Mouse (Mus musculus) common myeloid progenitor, adult 5-6 weeks (primary cell): ENCODE results near the gene Mettl24. TPM values are rescaled to one million over a fixed set of nuclear protein-coding genes. Genes with fewer than 3 reads are reported as not detected.
"Not testable (repeated sequence)": the region's sequence is repeated elsewhere in the genome, so short reads cannot be mapped to it uniquely, and the experiment has no call there.

Source experiments
- ATAC-seq: replicated peaks from 2 replicates; pipeline ENCODE4 v1.8.0; 2016; ENCODE audit warnings: low read depth, mild to moderate bottlenecking, moderate TSS enrichment, inconsistent platforms; ENCODE audit not compliant: poor library complexity, severe bottlenecking
- total RNA-seq: library from RNA; stranded (forward); fragments of 200-1000, 187-1606 nt; gene quantifications from 2 replicates; pipeline ENCODE4 v1.2.3, GENCODE M21; 2017

Mettl24 gene
- total RNA-seq, 1 experiment from 2014 or later: not detected

DNA sequence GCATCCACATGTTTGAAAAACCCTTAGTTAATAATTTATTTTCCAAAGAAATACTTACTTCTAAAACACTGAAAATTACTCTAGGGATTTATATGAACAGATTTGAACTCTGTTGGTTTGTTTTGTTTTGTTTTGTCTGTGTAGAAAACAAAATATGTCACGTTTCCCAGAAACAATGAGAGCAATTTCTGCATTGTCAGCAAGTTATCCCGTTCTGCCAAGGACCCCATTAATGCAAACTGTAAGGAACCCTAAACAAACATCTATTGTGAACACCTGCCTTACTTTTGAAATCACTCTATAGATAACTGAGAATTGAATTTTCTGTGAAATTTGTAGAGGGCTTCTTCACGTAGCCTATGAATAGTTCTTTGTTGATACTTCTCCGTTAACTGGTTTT lies 95.4 kb downstream of the Mettl24 start:
- no peak for ATAC-seq

DNA sequence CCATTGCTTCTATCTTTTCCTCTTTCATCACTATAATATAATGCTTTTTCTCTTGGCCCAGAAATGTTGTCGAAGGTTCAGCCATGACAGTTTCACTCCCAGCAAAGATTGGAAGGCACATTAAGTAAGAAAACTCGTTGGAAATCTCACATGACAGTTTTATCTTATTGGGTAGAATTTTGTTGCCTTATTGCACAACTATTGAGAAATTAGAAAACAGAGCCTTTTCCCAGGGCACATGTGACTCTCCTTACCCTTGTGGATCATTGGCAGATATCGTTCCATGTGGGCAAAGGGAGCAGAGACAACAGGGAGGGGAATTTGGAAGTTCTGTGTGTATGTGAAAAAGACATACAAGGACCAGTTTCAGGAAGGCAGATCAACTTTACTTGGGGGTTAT lies 107.3 kb downstream of the Mettl24 start:
- ATAC-seq: no peak

DNA sequence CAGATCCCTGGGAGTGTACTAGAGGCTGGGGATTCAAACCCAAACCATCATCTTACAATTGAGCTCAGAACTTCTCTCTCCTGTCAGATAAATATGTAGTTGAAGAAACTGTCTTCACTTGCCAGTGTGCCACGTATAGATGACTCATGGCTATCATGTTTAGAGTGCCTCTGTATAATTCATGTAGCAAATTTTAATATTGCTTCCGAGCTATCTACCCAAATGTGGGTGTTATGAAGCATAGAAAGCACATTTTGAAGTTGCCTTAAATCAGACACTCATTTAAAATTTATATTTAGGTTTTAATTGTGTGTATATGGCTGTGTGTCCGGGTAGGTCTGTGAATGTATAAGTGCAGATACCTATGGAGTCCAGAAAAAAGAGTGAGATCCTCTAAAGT lies 109.0 kb downstream of the Mettl24 start:
- no peak for ATAC-seq

DNA sequence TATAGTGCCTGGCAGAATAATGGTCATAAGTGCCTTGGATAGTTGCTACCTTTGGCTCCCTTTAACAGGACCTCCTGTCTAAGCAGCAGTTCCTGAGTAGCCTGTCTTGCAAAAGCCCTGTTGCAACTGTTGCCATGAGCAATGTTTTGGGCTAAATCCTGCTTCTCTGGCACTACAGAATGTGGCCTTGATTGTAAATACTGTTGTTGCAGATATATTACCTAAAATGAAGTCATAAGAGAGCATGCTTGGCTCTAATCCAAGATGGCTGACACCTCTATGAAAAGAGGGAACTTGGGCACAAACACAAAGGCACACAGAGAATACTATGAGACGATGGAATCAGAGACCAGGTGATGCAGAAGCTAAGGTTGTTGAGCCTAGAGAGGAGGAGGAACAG lies 122.1 kb downstream of the Mettl24 start:
- ATAC-seq: no peak

DNA sequence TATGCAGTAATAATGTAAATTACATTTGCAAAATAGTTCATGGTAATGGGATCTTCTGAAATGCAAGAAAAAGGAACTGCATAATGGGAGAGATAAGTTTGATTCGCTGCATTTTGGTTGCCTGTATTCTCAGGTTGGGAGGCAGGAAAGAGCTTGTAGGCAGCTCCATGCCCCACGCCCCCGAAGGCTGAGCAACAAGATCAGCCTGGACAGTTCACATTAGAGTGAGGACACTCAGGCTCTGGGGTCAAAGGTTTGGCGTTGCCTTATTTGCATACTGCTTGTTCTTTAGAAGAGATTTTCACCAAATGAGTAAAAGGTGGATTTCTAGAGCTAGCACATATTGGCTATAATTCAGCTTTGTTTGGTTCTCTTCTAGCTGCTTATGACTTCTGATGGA lies 123.1 kb downstream of the Mettl24 start:
- ATAC-seq: no peak

DNA sequence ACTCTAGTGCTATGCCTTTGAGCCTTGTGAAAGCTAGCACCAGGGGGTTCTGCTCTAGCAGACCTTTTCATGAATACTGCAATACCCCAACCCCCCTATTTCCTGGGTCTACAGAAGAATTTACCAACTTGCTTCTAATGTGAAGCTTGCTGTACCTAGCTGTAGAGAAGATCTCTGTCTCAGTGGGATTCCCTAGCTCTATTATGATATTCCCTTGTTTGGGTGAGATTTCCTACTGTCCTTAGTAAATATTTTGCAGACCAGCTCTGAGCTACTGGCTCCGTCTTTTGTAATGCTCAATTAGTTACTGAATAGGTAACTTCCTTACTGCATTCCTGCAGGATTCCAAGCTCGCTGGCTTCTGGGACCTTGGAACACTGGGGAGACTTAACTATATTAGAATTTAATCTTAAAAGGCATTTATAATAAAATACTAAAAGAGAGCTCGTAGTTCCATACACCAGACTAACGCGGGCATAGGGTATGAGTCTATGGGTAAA lies 126.4 kb downstream of the Mettl24 start:
- ATAC-seq: not testable (repeated sequence)

DNA sequence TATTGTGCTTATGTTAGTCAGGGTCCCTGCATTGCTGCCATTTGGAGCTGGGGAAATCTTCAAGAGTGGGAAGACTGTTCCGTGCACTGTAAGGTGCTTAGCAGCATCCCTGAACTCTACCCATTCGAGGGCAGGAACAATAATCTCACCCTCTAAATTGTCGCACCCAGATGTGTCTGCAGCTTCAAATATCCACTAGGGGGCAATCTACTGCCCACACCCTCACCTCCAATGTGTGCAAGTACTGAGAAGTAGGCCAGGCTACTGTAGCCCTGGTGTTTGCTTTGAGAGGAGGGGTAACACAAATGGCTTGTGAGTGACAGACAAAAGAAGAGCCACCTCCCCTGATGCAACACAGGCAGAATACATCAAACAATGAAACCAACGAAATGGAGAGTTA lies 130.5 kb downstream of the Mettl24 start:
- ATAC-seq: 0 out of 2 replicates have a peak, but pooled peaks have one; percentile 45

DNA sequence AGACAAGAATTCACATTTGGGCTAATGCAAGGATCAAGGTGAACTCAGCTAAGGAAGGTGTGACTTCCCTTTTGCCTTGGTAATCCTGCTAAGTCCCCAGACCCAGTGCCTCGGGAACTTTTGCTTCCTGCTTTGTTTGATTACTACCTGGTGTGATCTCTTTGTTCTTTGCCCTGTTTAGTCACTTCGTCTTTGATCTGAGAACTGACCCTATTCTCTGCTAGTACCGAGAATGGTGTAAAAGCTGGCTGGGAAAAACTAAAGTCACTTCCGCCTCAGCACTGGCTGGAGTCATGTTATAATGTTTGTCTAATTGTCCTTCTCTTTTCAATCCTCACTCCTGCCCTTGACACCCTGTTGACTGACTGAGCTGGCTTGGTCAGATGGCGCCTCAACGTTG lies 133.4 kb downstream of the Mettl24 start:
- ATAC-seq: no peak

DNA sequence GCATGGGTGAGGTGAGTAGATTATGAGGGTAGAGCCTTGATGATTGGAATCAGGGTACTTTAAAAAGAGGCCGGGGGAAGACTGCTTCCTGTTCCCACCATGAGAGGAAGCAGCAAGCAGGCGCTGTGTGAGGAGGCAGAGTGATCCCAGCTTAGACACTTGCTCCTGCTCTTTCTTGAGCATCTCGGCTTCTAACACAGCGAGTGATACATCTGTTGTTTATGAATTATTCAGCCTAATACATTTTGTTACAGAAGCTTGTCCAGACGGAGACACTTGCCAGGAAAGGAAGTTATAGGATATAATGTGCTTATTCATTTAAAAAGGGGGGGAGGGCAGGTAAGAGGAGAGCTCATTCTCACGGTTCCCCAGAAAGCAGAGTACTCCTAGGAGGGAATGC lies 142.9 kb downstream of the Mettl24 start:
- ATAC-seq: no peak

DNA sequence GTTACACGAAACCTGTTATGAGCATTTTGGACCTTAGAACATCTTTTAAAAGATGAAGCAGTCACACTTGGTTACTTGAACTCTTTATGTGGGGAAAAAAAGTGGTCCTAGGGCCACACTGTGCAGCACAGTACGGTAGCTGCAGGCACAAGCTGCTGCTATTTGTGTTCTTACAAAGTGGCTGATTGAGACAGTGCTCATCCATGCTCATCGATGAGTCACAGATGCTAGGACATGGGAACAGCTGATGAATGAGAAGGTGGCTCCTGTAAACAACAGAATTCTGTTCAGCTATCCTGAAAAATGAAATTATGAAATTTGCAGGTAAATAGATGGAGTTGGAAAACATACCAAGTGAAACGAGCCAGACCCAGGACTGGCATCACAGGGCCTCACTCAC lies 144.6 kb downstream of the Mettl24 start:
- ATAC-seq: no peak

DNA sequence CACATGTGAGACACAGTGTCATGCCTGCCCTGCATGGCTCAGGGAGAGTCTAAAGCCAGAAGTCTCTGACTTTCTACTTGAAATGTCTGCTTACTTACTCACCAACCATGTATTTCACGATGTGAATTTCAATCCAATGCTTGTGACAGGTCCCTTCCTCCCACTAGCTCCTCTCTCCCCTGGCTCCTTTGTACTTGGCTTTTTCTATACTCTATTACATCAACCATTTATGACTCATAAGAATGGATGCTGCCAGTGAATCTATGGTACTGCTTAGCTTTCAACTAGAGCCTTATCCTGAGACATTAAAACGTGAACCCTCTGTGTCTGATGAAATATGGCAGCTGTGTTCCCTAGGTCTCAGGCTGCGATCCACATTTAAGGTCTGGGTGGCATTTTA lies 147.2 kb downstream of the Mettl24 start:
- no peak for ATAC-seq

DNA sequence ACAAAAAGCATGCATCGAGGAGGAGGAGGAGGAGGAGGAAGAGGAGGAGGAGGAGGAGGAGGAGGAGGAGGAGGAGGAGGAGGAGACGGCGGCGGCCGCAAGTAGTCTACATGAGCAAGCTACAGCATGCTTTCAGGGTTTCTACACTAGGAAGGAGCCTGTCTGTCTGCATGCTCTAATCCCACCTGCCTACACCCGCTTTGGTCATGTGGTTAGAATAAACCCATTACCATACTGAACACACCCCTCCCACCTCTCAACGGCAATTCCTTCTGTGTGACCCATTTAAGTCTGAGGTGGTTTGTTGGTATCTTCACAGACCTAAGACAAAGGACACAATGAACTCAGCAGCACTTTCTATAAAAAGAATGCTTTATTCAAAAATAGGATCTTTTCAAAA lies 148.2 kb downstream of the Mettl24 start:
- no peak for ATAC-seq

DNA sequence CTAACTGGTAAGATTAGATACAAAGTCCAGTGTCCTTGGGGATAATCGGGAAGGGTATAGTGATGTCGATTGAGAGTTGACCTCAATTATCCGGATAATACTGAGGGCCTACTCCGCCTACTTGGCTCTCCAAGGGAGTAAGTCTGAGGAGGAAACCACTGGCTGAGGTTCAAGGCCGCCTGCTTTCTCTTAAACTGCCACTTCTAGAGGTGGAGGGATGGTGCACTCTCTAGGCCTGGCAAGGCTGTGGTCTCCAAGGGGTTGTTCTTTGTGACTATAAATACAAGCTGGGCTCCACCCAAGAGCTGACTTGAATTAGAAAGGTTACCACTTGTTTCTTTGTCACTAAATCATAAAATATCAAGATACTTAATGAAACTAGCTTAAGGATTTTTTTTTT lies 157.0 kb downstream of the Mettl24 start:
- no peak for ATAC-seq

DNA sequence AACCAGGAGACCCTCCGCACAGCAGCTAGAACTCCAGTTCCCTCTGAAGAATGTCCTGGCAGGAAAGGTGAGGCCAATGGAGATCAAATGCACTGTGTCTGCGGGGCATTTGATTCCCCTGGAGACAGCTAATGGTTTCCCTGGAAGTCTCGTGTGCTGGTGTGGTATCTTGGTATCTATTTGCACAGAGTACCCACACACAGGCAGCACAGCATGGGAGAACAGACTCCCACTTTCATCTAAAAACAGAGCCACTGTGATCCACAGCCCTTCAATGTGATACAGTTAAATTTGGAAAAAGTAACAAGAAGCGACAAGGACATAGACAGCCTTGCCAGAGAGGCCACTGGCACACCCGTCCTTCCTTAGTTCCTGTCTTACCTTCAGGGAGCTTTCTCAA lies 160.8 kb downstream of the Mettl24 start:
- no peak for ATAC-seq

DNA sequence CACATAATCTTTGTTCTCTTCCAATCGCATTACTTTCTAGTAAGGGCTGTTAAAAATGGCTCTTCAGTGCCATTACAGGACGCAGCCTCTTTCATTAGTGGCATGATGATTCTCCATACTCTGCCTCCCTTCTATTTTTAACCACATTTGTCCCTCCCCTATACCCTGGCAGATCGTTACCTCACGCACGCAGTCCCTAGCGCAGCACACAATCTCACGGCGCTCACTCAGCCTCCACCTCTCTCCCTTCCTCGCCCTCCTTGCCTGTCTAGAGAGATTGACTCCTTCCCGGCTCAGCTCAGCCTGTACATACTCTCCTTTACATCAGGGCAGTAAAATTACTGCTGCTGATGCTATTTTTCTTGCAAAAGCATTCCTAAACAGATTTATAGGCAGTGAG lies 161.5 kb downstream of the Mettl24 start:
- no peak for ATAC-seq

DNA sequence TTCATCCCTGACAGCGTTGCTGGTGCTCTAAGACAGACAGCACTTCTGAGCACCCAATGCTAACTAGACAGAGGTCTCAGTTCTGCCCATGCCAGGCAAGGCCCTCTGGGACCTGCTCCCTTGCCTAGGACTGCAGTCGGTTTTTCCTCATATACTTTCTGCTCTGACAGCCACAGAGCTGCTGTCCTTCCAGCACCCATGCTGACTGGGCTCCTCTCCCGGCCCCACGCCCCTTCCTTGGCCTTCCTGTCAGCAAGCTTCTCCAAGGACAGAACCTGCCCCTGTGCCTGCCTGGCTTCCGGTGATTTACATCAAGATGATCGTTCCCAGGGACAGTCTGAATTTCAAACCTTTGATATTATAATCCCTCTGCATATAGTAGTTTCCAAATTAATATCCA lies 162.5 kb downstream of the Mettl24 start:
- ATAC-seq: no peak

DNA sequence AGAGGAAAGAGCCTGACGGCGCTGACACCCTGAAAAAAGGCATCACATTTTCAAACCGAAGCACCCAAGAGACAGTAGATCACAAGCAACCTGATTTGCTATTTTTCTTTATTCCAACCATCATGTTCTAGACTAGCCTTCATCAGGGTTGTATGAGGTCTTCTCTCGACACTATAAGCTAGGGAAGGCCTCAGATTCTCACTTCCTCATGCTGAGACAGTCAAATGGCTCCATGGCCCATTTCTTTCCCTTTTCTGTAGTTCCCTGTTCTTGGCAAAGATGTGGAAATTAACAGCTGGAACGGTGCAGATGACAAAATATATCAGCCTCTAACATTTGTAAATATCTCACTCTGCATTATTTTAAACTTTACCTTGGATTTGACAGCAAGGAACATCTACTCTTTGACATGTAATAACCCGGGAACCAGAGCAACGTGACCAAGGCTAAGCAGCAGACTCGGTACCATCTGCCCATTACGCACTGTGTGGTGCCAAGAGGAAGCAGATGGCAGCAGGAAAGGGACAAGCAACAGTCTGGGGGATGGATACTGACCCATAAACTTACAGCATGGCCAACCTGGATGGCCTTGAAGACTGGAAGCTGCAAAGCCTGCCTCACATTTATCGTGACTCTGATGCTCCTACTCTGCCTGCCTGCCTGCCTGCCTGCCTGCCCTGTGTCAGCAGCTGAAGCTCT lies 164.2 kb downstream of the Mettl24 start:
- no peak for ATAC-seq

DNA sequence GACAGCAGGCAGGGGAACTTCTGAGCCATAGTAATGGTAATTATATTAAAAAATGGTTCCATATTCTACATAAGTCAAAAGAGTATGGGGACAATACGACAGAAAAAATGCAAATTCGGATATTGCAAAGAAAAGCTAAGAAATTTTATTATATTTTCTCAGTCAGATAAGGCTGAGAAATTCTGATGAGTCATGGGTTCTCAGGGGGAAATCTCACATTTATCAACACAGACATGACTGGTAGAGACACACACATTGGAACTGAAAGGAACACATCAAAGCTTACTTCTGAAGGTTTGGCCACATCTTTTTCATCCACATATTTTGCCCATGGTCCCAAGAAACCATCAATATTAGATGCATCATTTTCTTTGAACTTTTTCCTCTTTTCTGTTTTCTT lies 167.6 kb downstream of the Mettl24 start:
- ATAC-seq: no peak

DNA sequence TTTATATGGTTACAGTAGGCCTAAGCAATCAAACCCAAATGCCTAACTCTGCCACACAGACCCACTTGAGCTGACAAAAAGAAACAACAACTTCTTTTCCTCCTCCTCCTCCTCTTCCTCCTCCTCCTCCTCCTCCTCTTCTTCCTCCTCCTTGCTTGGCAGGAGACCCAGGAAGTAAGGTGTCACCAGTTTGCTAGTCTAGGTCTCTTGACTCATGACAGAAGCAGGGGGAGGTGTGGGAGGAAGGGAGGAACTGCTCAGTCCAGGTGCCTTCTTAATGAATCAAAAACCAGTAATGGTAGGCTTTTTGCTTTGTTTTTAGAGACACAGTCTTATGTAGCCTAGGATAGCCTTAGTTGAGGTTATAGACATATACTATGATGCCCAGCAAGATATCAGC lies 168.1 kb downstream of the Mettl24 start:
- no peak for ATAC-seq

DNA sequence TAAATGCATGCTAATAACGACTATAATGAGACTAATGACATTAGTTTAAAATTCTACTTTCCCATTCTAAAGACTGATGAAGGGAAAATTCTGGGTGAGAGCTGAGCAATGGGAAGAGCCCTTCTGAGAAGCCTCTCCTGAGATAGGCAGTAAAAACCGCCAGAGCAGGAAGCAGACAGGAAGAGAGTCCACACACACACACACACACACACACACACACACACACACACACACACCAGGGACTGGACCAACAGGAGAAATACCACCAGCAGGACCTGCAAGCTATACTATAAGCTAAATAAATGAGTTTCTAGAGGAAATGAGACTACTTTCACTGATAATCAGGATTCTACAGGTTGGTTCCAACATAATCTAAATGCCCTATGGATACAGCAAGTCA lies 172.5 kb downstream of the Mettl24 start:
- ATAC-seq: no peak

DNA sequence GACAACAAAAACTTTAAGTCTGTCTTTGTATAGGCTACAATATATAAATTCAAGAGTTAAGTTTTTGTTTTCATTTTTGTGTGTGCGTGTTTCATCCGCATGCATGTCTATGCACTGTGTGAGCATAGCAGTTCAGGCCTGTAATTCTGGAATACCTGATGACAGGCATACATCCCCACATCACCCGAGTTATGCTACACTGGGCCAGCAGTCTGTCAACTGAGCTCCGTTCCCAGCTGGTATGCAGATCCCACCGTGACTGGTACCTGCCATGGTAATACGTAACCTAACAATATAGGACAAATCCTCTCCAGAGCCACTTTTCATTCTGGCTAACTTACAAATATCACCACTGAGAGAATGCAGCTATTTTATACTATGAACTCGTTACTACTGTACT lies 173.6 kb downstream of the Mettl24 start:
- no peak for ATAC-seq

DNA sequence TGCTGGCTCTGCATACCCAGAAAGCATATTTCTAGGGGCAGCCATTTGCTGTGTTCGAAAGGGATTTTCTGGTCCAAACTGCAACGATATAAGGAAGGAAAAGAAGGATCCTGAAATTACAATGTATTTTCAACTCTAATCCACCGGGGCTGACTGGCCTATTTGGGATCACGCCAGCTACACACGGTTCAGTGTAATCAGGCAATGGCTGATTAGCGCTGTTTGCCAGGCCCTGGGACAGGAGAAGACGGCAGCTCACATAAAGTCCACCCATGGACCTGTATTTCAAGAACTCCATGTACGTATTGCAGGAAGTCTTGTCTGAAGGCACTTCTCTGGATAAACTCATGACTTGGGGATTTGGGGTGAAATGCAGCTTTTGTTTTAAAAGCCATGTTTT lies 174.5 kb downstream of the Mettl24 start:
- ATAC-seq: no peak
